Mouse (Mus musculus) naive thymus-derived CD4-positive, alpha-beta T cell, adult 2 months (primary cell): Measurements from ENCODE around the gene Rsl1d1.

ENCODE experiments used
- DNase-seq: peaks from one replicate; pipeline ENCODE4 v3.0.0-alpha.2; 2011; ENCODE audit warnings: low read depth

Gene Rsl1d1

DNA sequence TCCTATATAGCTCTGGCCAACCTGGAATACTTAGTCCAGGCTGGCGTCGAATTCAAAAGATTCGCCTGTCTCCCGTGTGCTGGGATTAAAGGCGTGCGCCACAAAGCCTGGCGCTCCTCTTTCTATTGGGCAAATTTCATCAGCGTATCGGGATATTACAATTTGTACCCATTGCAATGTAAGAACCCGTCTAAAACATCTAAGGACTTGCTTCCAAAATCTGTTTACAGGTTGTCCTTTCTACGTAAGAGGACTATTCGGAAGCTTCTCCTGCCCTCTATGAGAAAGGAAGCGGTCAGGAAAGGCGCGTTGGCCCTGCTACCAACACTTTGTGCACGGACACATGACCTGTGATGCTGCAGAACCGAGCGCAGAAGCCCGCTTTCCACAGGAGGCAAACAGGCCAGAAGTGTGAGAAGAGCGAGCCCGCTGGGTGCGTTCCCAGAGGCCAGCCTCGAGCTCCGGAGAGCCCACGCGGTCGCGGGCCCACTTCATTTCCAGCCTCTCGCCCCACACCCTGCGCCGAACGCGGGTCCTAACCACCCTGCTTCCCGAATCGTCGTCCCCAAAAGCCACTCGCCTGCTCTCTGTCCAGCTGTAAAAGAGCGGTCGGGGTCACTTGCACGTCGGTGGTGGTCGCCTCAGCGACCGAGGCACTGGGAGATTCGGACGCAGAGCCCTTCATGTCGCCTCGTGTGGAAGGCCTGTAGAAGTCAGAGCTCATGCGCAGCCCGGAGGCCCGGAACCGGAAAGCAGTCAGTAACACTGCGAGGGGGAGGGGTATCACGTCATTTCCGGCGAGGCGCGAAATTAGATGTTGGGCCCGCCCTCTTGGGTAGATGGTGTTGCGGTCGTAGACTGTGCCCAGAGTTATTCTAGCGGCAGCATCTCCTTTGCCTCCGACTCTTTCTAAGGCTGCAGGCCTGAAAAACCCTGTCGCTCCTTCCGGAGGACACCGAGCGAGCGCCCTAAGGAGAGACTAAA is at the start of gene Rsl1d1:
TSS of gene Rsl1d1 (minus strand) at position 761 of the 984 bp plus-strand sequence.
- DNase-seq: peak; percentile 98

DNA sequence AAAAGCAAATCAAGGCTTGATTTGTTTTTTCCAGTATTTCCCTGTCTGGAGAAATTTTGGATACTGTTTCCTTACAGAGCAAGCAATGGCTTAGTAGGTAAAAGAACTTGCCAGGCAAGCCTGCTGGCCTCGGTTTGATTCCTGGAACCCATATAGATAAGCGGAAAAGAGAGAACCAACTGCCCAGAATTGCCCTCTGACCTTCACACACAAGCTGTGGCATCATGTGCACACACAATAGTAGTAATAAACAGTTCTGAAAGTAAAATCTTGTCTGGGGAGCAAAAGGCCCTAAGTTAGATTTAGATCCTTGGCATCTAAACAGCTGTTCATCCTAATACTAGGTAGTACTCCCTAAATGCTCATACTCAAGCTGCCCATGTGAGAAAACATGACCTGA is 44.7 kb upstream of the Rsl1d1 start:
- DNase-seq: no peak

DNA sequence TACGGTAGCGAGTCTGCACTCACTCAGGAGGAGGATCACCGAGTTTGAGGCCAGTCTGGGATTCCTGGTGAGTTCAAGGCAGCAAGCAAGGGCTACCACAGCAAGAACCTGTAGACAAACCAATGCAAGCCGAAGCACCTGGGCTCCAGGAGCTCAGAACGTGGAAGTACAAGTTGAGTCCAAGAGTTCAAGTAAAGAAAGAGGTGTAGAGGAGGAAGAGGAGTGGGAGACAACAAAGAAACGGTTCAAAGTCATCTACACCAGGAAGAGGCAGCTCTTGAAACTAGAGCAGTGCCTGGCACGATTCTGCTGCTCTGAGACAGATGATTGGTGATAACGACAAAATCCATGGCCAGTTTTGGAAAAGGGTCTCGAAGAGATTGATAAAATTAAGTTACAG is 42.6 kb upstream of the Rsl1d1 start:
- no peak for DNase-seq

DNA sequence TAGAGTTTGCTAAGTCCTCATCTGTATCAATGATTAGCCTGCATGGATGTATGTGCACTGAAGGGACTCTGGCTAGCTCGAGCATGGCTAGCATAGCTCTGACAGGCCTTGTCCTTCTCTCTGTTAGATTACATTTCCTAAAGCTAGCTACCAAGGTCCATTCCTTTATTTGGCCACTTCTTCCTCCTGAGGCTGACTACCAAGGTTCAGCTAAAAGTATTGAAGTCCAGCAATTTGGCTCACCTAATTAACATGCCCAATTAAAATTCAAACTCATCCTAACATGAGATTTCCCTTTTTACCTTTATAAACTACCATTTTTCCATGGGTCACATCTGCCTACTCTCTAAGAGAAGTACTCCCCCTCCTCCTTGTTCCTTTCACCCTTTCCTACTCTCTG is 39.3 kb upstream of the Rsl1d1 start:
- DNase-seq: no peak

DNA sequence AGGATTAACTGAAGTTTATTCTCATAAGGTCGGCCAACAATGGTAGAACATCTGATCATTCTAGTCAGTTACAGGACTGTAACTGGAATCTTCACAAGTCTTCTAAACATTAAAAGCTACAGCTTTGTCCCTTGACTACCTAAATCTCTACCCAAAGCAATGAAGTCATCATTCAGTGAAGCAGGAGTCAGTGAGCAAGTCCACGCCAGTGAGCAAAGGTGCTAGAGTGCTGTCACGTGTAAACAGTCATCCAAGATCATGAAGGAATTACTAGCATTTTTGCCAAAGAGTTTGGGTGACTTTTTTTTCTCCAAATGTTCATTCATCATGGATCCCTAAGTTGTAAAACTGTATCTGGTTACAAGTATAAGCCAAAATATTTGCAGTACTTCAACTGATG is 14.7 kb upstream of the Rsl1d1 start:
- no peak for DNase-seq

DNA sequence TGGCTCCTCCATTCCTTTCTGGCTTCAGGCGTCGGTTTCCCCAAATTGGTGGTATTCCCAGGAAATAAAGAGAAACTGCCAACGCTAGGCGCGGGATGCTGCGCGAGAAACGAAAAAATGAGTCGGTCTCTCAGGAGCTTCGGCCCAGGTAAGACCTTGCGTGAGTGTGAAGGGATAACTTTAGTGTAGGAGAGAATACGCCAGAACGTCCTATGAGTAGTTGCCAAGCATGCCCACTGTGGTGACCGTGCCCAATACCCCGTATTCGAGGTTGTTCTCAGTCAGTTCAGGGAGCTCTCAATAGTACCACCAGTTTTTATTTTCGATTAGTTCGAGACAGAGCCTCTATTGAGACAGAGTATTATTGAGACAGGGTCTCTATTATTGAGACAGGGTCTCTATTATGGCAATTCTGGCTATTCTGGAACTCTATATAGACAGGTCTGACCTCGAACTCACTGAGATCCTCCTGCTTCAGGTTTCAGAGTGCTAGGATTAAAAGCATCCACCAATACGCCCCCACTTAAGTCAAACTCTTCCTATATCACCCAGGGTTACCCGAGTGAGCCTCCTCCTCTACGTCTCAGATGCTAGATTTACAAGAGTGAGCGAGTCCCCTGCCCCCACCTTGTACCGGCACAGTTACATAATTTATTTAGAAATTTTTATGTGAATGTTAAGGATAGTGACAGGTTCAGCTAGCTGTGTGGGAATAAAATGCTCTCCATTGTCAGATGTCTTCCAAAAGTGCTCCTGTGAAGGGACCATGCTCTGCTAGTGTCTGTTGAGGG is 664 bp upstream of the Rsl1d1 start:
- DNase-seq: peak; percentile 28

DNA sequence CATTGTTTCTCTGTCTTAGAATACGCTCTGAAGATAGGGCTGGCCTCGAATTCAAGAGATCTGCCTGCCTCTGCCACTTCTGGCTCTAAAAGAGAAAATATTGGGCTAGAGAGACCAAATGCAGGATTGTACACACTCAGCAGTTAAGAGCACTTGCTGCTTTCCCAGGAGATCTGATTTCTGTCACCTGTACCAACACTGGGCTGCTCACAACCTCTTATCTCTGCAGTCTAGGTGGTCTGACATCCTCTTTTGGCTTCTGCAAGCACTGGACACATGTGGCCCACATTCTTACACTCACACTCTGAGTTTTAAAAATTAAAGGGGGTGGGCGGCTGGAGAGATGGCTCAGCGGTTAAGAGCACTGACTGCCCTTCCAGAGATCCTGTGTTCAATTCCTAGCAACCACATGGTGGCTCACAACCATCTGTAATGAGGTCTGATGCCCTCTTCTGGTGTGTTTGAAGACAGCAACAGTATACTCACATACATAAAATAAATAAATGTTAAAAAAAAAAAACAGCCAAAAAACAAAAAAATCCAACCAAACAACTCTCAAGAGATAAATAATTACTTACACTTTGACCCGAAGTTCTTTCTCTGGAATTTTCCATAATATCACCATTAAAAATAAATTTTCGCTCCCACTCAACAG is 1.3 kb downstream of the Rsl1d1 start:
- no peak for DNase-seq

DNA sequence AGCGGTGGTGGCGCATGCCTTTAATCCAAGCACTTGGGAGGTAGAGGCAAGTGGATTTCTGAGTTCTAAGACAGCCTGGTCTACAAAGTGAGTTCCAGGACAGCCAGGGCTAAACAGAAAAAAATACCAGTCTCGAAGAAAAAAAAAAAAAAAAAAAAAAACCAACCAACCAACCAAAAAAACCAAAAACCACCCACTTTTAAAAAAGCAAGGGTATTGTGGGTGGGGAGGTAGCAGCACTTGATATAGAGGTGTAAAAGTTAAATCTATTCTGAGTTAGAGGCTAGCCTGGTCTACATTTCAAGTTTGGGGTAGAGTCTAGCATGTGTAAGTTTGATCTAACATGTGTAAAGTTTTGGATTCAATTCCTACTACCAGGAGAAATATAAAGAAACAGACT is 2.9 kb downstream of the Rsl1d1 start:
- DNase-seq: no peak

DNA sequence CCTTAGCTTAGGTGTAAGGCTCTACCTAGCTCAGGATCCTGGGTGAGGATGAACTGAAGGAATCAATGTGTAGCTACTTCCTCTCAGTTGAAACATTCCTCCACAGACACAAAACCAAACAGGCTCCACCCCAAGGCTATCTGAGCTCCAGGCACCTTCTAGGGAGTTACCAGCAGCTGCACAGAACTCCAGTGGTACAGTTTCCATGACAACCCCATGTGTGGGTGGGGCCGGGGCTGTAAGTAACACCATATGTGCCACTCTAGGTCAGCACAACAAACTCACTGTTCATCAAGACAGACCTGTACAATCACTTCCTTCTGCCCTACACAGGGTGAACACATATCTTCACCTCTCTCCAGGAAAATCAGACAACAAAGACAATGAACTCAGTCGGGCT is 4.7 kb downstream of the Rsl1d1 start:
- DNase-seq: no peak

DNA sequence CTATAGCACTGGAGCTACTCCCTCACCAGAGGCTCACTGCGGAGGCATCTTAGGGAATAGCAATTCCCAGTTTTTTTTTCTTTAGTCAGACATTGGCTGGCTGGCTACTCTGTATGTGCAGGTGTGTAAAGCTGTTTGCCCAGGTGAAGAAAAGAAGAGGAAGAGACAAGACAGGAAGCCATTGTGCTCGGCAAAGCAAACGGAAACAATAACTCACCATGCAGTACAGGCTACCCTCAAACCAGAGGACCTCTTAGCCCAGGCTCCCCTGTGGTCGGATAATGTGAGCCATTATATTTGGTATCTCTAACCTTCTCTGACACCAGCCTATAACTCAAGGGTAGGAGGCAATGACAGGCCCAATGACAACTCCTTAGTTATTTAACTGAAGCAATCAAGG is 6.1 kb downstream of the Rsl1d1 start:
- no peak for DNase-seq

DNA sequence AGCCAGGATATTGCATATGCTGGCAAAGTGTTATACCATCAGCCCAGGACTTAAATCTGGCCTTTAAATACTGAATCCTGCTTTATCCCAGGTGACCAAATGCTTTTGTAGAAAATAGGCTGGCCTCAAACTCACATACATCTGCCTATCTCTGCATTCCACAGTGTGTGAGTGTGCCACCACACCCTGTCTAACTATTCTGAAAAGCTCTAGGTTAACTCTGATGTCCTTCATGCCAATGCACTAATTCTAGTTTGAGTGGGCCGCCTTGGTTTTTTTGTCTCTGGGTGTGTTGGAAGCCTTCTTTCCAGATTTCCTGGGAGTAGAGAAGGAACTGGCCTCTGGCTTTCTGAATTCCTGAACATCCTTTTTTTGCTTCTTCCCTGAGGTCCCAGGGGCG is 9.9 kb downstream of the Rsl1d1 start:
- DNase-seq: no peak

DNA sequence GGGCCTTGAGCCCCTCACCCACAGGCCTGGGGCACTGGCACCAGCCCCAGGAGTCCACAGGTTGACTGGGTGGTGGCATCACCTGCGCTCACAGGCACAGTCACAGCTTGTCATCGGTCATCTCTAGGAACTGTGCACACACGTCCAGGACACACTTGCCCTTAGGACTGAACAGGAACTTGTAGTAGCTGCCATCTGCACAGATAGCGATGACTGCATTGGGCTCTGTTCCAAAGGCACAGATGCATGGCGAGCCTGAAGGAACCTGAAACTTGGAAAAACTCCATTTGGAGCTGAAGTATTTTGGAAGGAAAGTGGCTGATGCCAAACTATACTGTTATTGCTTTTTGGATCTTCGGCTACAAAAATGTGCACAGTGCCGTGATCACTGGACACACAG is 13.0 kb downstream of the Rsl1d1 start:
- no peak for DNase-seq

DNA sequence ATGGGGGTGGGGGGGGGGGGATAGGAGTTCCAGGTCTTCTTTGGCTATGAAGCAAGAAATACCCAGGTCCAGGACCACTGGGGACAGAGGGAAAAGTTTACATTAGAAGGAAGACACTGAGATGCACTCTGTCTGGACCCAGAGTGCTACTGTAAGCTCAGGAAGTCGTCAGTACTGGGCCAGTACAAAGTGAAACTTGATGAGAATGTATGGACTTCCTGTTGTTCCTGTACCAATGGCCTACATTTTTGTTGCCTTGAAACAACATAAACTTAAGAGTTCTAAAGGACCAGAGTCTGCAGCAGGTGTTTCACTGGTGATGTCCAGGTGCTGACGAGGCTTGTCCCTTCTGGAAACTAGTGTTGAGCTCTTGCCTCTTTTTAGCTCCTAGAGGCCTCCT is 25.7 kb downstream of the Rsl1d1 start:
- DNase-seq: peak; percentile 47

DNA sequence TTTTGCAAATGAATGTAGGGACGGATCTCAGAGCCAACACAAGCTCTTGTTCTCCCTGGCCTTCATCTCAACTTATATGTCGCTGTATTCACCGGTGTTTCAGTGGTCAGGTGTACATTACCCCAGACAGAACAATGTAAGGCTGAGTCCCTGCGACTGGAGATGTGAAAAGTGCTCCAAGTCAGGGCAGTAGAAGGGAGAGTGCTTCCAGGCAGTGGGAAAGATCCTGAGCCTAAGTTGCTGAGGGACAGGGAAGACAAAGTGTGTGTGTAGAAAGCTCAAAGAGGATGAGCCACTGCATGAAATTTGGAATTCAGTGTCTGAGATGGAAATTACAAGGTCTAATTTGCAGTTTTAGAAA is 26.3 kb downstream of the Rsl1d1 start:
- no peak for DNase-seq

DNA sequence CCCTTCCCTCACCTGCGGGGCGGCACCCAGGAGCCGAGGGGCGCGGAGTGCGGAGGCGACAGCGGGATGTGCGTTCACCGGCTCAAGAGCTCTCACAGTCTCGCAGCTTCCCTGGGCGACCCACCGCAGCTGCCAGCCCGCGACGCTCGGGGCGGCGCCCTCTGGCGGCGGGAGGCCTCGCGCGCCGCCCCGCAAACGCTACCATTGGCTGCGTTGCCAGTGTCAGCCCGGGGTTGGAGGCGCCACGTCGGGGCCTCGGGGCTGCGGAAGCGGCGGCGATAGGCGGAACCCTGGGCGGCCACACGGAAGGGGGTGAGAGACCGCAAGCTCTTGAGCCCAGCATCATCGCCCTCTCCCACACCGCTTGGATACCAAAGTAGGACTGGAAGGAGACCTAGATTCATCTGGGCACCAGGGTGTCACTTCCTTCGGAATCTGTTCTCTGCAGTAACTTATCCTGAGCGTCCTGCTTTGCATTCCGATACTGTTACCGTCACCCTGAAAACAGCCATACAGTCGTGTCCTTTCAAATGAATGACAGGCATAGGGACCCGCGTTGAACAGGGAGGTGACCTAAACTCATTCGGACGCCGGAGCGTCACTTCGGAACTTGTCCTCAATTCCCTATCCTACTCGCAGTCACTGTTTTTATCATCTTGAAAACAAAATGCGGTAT is 26.8 kb downstream of the Rsl1d1 start, which contains the start of gene Zc3h7a:
TSS of gene Zc3h7a (minus strand) at position 186 of the 676 bp plus-strand sequence.
- peak; percentile 94 for DNase-seq

DNA sequence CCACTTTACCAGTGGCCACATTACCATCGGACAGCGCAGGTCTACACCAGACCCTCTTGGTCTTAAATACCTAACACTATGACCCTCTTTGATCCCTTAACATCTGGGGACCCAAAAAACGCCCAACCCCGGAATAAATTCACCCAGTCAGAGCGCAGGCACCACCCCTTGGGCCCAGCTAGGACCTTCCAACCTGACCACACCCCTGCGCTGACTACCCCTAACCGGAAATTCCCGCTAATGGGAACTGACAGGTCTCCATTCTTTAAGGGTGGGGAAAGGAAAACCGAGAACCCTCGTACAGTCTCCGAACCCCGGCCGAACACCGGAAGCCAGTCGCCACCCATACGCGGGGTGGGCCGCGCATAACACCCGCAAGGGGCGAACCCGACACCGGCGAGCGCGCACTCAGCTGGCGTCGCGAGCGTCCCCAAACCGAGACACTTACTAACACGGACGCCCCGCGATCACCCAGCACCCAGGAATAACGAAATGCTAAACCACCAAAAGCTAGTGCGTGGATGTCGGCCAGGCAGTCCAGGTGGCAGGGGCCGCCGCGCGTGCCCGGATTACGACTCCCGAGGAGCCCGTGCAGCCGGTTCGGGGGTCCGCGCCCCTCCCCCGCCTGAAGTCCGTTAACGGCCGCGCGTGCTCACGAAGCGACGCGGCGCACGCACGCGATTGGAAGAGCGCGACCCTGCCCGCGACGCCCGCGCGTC is 27.5 kb downstream of the Rsl1d1 start:
- no peak for DNase-seq

DNA sequence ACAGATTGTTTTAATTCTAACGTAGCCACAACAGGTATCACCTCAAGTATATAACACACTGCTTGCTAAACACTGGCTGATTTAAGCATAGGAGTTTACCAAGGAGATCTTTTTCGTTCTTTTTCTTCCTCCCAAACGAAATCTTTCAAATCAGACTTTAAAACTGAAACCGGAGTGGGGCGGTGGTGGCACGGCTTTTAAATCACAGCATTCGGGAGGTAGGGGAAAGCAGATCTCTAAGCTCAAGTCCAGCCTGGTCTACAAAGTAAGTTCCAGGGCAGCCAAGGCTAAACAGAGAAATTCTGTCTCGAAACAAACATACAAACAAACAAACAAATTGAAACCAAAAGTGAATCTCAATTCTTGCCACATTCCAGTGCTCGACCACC is 28.0 kb downstream of the Rsl1d1 start:
- no peak for DNase-seq

DNA sequence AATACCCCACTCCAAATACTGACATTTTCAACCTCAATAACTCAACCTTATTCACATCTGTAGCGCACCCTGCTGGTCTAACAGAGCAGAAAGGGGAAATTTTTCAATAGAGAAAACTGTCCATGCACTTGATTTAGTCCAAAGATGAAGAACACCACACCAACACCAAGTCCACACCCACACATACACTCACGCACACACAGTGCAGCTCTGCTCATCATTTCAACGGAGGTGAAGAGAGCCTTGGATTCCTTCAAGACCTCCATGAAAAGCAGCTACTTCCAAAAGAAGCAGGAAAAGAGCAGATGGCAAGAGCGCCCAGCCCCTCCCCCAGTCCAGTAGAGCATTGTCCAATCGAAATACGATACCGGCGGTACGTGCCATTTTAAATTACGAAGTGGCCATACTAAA is 28.5 kb downstream of the Rsl1d1 start:
- peak; percentile 83 for DNase-seq

DNA sequence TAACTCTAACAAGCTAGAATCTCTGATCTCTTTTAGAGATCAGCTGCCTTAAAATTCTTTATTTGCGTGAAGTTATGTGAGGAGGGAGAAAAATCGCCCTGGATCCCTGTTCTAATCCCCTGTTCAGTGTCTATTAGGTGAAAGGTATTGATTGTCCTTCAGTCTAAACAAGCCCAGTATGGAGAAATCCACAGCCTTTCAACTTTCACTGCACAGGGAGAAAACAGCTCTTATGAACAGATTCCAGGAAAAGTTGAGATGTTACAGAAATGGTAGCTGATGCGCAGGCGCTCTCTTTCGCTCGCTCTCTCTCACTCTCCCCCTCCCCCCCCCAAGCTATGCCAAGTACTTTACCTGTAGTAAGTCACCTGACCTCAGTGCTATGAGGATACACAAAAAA is 31.5 kb downstream of the Rsl1d1 start:
- no peak for DNase-seq

DNA sequence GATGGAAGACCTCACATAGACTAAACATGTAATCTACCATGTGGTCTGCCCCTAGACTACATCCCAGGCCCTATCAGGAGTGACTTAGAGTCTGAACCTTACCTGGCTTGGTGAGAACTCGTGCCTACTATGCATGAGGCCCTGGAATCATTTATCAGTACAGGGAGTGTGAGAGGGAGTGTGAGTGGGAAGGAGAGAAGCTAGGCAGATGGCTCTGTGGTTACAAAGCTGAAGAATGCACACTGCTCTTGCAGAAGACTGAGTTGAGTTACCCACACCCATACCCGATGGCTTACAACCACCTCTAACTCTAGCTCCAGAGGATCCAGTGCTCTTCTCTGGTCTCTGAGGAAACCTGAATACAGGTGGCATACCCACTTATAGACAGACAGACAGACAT is 36.7 kb downstream of the Rsl1d1 start:
- no peak for DNase-seq

DNA sequence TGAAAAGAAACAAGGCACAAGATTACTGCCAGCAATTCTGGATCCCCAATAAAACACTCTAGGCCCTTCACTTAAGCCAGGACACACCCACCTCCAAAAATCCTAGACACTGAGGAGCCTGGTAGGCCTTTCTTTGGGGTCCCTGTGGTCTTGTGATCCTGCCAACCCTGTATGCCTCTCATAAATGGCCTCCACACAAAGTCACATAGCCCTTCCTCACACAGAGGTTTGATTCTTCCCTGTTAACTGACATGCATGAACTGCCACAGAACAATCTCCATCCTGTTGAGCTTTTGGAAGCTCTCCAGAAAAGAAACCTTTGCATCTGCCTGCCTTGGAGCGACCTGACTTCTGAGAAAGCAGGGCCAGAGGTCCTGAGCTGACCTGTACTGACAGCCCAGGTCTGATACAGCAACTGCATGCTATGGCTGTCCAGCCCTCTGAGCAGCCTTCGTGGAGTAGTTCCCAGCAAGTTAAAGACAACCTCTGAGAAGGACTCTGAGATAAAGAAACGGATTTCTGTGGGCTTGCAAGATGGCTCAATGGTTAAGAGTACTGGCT is 38.4 kb downstream of the Rsl1d1 start:
- DNase-seq: no peak
